In the genomic region with DNA sequence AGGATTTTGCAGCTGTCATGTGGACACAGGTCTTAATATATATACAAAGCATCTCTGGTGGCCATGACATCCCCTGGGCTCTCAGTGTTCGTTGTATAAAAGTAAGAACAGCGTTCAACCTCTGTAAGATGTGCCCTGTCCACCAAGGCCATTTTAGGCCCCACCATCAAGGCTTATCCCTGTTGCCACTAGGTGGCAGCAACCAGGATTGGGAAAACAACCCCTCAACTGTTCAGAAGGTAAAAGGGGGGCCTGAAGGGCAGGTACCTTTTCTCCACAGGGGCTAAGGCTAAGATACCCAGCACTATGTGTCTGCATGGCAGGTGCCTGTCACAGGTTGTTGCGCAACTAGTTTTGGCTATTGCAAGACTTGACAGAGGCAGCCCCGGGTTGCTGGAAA, we compare ENCODE assay signal across 8 mouse cellular contexts.
DNase-seq lines count a peak whose midpoint lies in the region; ATAC-seq lines count a peak whose summit lies in the region.

No protein-coding gene starts in this region.

- no peak for ATAC-seq in liver, embryonic 11.5 days (replicated peaks; ENCODE audit: low FRiP score)
- ATAC-seq in inflammation-experienced regulatory T-cells, adult 6 months: peak; percentile 38
- ATAC-seq in erythroblast, adult 5-6 weeks (replicated peaks; ENCODE audit: low FRiP score, poor library complexity, severe bottlenecking): no peak

- no peaks in the 10 kb centered on the region for H3K9me3 ChIP-seq in liver, embryonic 11.5 days (ENCODE audit: control insufficient read depth, low read length)

- no peaks in the 10 kb centered on the region for H3K36me3 ChIP-seq in liver, embryonic 11.5 days (ENCODE audit: control insufficient read depth, insufficient read depth, low read length)

- H3K4me1 ChIP-seq in liver, embryonic 11.5 days (replicated peaks; ENCODE audit: control insufficient read depth, insufficient read depth, low read length): no peaks in the 10 kb centered on the region

- H3K4me2 ChIP-seq in liver, embryonic 11.5 days: no peak overlapping the region

- H3K27ac ChIP-seq in liver, embryonic 11.5 days (ENCODE audit: low read depth, low read length): no peak overlapping the region

- H3K9ac ChIP-seq in liver, embryonic 11.5 days (ENCODE audit: low read depth, low read length): no peak overlapping the region

- 84% methylated on average over 4 of the region's 4 CpGs for WGBS in liver, embryonic 11.5 days

- no peak overlapping the region for H3K4me3 ChIP-seq in liver, embryonic 11.5 days (ENCODE audit: low read depth, low read length)

- DNase-seq in cerebellum, adult 8-10 months: peak; percentile 16
- no peak for DNase-seq in cerebellum, adult 11 months
- peak; percentile 9 for DNase-seq in liver
- no peak for DNase-seq in liver, embryonic 11.5 days (ENCODE audit: low spot score)
- DNase-seq in adrenal gland, postnatal 14 days: peak; percentile 60
- peak; percentile 14 to 31 for DNase-seq in natural killer cell, adult 2 months (ENCODE audit: low spot score in 2 of 2)

- H3K27me3 ChIP-seq in liver, embryonic 11.5 days (replicated peaks; ENCODE audit: control insufficient read depth, insufficient read depth, low read length): no peaks in the 10 kb centered on the region

Comparison
In these comparisons a context has a peak if more than half of its experiments do, and no peak if none do; other contexts are left out.
1. DNase-seq: peak in cerebellum, adult 8-10 months (single experiment), liver (single experiment), adrenal gland, postnatal 14 days (single experiment) and natural killer cell, adult 2 months (2 of 2); none in cerebellum, adult 11 months (single experiment) and liver, embryonic 11.5 days (single experiment).